Mouse (Mus musculus): ENCODE results near the gene Ctla4. TPM values are rescaled to one million over a fixed set of nuclear protein-coding genes. Genes with fewer than 3 reads are reported as not detected.

Ctla4 gene
- polyA plus RNA-seq, 1 experiment from 2014 or later: 0.17 TPM

GRCm38 (mm10) chr1:60955186-60955585, 68.4 kb downstream of the Ctla4 start:
- no peak overlapping the region for H3K9ac ChIP-seq (ENCODE audit: low read length)
- WGBS: 97% methylated on average over 3 of the region's 3 CpGs
- no peak overlapping the region for H3K27ac ChIP-seq (replicated peaks; ENCODE audit: low read depth, low read length)
- no peak overlapping the region for H3K4me3 ChIP-seq (ENCODE audit: low read depth, low read length)
- H3K36me3 ChIP-seq (ENCODE audit: control insufficient read depth, insufficient read depth, low read length): no peaks in the 10 kb centered on the region
- H3K4me1 ChIP-seq (ENCODE audit: control insufficient read depth, insufficient read depth, low read length): no peaks in the 10 kb centered on the region
- DNase-seq (ENCODE audit: low spot score) (no peak), ATAC-seq (ENCODE audit: insufficient number of reproducible peaks, low FRiP score, low TSS enrichment, low read depth) (no peak)
- no peaks in the 10 kb centered on the region for H3K27me3 ChIP-seq (ENCODE audit: control insufficient read depth, insufficient read depth, low read length)
- H3K9me3 ChIP-seq (ENCODE audit: control insufficient read depth, low read length): no peaks in the 10 kb centered on the region
- H3K4me2 ChIP-seq (ENCODE audit: low read depth, severe bottlenecking): no peak overlapping the region

GRCm38 (mm10) chr1:60956196-60956595, 69.4 kb downstream of the Ctla4 start:
- Histone ChIP-seq H3K4me2 (ENCODE audit: low read depth, severe bottlenecking) (no peak overlapping the region), H3K9ac (ENCODE audit: low read length) (no peak overlapping the region), H3K27ac (replicated peaks; ENCODE audit: low read depth, low read length) (no peak overlapping the region), H3K4me1 (ENCODE audit: control insufficient read depth, insufficient read depth, low read length) (no peaks in the 10 kb centered on the region), H3K36me3 (ENCODE audit: control insufficient read depth, insufficient read depth, low read length) (no peaks in the 10 kb centered on the region), H3K9me3 (ENCODE audit: control insufficient read depth, low read length) (no peaks in the 10 kb centered on the region), H3K4me3 (ENCODE audit: low read depth, low read length) (no peak overlapping the region), H3K27me3 (ENCODE audit: control insufficient read depth, insufficient read depth, low read length) (no peaks in the 10 kb centered on the region)
- DNase-seq (ENCODE audit: low spot score): no peak
- ATAC-seq (ENCODE audit: insufficient number of reproducible peaks, low FRiP score, low TSS enrichment, low read depth): no peak
- WGBS: 84% methylated on average over 6 of the region's 6 CpGs

DNA sequence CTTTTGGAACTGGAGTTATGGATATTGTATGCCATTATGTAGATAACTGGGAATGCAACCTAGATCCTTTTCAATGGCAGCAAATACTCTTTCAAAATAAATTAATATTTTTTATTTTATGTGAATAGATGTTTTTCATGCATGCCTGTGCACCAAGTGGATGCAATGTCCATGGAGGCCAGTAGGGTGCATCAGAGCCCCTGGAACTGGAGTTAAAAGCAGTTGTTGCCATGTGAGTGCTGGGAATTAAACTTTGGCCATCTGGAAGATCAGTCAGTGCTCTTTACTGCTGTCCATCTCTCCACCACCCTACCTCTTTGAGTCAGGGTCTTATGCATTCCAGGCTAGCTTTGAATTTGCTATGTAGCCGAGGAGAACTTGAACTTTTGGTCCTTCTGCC, 71.5 kb downstream of the Ctla4 start:
- WGBS: 82% methylated on average over 1 of the region's 1 CpGs
- H3K9me3 ChIP-seq (ENCODE audit: control insufficient read depth, low read length): no peaks in the 10 kb centered on the region
- no peaks in the 10 kb centered on the region for H3K36me3 ChIP-seq (ENCODE audit: control insufficient read depth, insufficient read depth, low read length)
- H3K4me3 ChIP-seq (ENCODE audit: low read depth, low read length): no peak overlapping the region
- H3K27ac ChIP-seq (replicated peaks; ENCODE audit: low read depth, low read length): no peak overlapping the region
- H3K27me3 ChIP-seq (ENCODE audit: control insufficient read depth, insufficient read depth, low read length): no peaks in the 10 kb centered on the region
- no peak overlapping the region for H3K4me2 ChIP-seq (ENCODE audit: low read depth, severe bottlenecking)
- DNase-seq (ENCODE audit: low spot score) (no peak), ATAC-seq (ENCODE audit: insufficient number of reproducible peaks, low FRiP score, low TSS enrichment, low read depth) (no peak)
- H3K9ac ChIP-seq (ENCODE audit: low read length): no peak overlapping the region
- no peaks in the 10 kb centered on the region for H3K4me1 ChIP-seq (ENCODE audit: control insufficient read depth, insufficient read depth, low read length)

DNA sequence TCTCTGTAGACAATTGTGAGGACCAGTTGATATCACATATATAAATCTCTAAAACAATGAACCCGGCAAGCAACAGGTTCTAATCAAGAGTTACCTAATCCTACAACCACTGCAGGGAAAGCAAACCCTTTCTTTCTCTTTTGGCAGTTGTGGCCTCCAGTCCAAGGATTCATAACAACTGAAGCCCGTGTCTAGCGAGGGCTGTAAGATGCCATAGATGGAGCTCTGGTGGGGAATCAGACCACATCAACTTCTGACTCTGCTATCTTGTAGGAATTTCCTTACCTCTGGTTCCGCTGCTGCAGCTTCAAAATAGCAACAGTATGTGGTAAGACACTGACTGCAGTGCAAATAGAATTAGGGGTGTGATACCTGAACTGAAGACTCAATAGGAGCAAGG, 72.4 kb downstream of the Ctla4 start:
- no peak overlapping the region for H3K4me2 ChIP-seq (ENCODE audit: low read depth, severe bottlenecking)
- WGBS: 89% methylated on average over 4 of the region's 4 CpGs
- no peaks in the 10 kb centered on the region for H3K9me3 ChIP-seq (ENCODE audit: control insufficient read depth, low read length)
- no peak overlapping the region for H3K27ac ChIP-seq (replicated peaks; ENCODE audit: low read depth, low read length)
- H3K4me1 ChIP-seq (ENCODE audit: control insufficient read depth, insufficient read depth, low read length): no peaks in the 10 kb centered on the region
- H3K9ac ChIP-seq (ENCODE audit: low read length): no peak overlapping the region
- H3K36me3 ChIP-seq (ENCODE audit: control insufficient read depth, insufficient read depth, low read length): no peaks in the 10 kb centered on the region
- ATAC-seq (ENCODE audit: insufficient number of reproducible peaks, low FRiP score, low TSS enrichment, low read depth): no peak
- H3K27me3 ChIP-seq (ENCODE audit: control insufficient read depth, insufficient read depth, low read length): no peaks in the 10 kb centered on the region
- no peak overlapping the region for H3K4me3 ChIP-seq (ENCODE audit: low read depth, low read length)
- no peak for DNase-seq (ENCODE audit: low spot score)

GRCm38 (mm10) chr1:60960451-60960850, 73.7 kb downstream of the Ctla4 start:
- no peaks in the 10 kb centered on the region for H3K27me3 ChIP-seq (ENCODE audit: control insufficient read depth, insufficient read depth, low read length)
- no peak for DNase-seq (ENCODE audit: low spot score)

DNA sequence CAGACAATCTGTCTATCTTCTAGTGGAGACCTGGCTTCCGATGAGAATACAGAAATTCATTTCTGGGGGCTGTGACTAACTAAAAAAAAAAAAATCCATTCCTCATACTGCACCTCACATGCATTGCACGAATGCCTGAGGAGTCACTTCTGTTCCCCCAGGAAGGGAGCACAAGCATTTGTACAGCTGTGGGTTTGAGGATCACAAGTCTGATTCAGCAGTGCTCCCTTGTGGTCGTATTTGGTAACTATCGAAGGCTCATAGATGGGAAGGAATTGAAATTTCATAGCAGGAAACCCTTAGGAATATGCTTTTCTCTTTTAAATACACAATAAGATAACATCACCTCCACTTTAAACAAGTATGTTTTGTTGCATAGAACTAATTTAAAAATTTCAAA, 74.3 kb downstream of the Ctla4 start:
- H3K4me2 ChIP-seq (ENCODE audit: low read depth, severe bottlenecking): no peak overlapping the region
- ATAC-seq (ENCODE audit: insufficient number of reproducible peaks, low FRiP score, low TSS enrichment, low read depth): no peak
- H3K9me3 ChIP-seq (ENCODE audit: control insufficient read depth, low read length): no peaks in the 10 kb centered on the region
- no peak overlapping the region for H3K27ac ChIP-seq (replicated peaks; ENCODE audit: low read depth, low read length)
- H3K9ac ChIP-seq (ENCODE audit: low read length): no peak overlapping the region
- peak; percentile 72 for DNase-seq (ENCODE audit: low spot score)
- H3K27me3 ChIP-seq (ENCODE audit: control insufficient read depth, insufficient read depth, low read length): no peaks in the 10 kb centered on the region
- no peaks in the 10 kb centered on the region for H3K4me1 ChIP-seq (ENCODE audit: control insufficient read depth, insufficient read depth, low read length)
- no peaks in the 10 kb centered on the region for H3K36me3 ChIP-seq (ENCODE audit: control insufficient read depth, insufficient read depth, low read length)
- no peak overlapping the region for H3K4me3 ChIP-seq (ENCODE audit: low read depth, low read length)
- WGBS: 32% methylated on average over 4 of the region's 4 CpGs

More at GRCm38 (mm10) chr1:60960451-60960850, 73.7 kb downstream of the Ctla4 start:
- Histone ChIP-seq H3K4me3 (ENCODE audit: low read depth, low read length) (no peak overlapping the region), H3K4me1 (ENCODE audit: control insufficient read depth, insufficient read depth, low read length) (no peaks in the 10 kb centered on the region), H3K9me3 (ENCODE audit: control insufficient read depth, low read length) (no peaks in the 10 kb centered on the region), H3K27ac (replicated peaks; ENCODE audit: low read depth, low read length) (no peak overlapping the region), H3K9ac (ENCODE audit: low read length) (no peak overlapping the region), H3K4me2 (ENCODE audit: low read depth, severe bottlenecking) (no peak overlapping the region), H3K36me3 (ENCODE audit: control insufficient read depth, insufficient read depth, low read length) (no peaks in the 10 kb centered on the region)
- 81% methylated on average over 11 of the region's 11 CpGs for WGBS
- ATAC-seq (ENCODE audit: insufficient number of reproducible peaks, low FRiP score, low TSS enrichment, low read depth): no peak

DNA sequence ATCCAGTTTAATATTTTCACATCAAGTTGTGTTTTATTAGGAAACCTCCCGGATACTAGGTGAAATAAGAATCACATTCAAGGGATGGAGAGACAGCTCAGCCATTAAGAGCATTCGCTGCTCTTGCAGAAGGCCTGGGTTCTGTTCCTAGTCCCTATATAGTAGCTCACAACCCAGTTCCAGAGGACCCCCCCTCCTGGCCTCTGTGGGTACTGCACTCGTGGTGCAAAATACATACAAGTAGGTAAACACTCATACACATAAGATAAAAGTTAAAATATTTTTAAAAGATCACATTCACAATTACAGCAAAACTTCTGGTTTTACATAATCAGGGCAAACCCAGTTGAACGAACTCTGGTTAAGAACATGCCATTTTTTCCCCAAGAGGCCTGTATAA, 75.3 kb downstream of the Ctla4 start:
- Histone ChIP-seq H3K27ac (replicated peaks; ENCODE audit: low read depth, low read length) (no peak overlapping the region), H3K4me2 (ENCODE audit: low read depth, severe bottlenecking) (no peak overlapping the region), H3K4me3 (ENCODE audit: low read depth, low read length) (no peak overlapping the region), H3K4me1 (ENCODE audit: control insufficient read depth, insufficient read depth, low read length) (no peaks in the 10 kb centered on the region), H3K27me3 (ENCODE audit: control insufficient read depth, insufficient read depth, low read length) (no peaks in the 10 kb centered on the region), H3K9me3 (ENCODE audit: control insufficient read depth, low read length) (no peaks in the 10 kb centered on the region), H3K9ac (ENCODE audit: low read length) (no peak overlapping the region), H3K36me3 (ENCODE audit: control insufficient read depth, insufficient read depth, low read length) (no peaks in the 10 kb centered on the region)
- WGBS: 87% methylated on average over 4 of the region's 4 CpGs
- no peak for ATAC-seq (ENCODE audit: insufficient number of reproducible peaks, low FRiP score, low TSS enrichment, low read depth)
- DNase-seq (ENCODE audit: low spot score): no peak

Other genes with a start within 250 kb of the Ctla4 start
- 0.09 and 0.15 TPM in 2 replicates for gene Cd28, start 170.2 kb upstream of the Ctla4 start, polyA plus RNA-seq (2014; fragmentation: Nextera tagmentation; extraction: Ambion mirVana)
- 0.07 and 0.33 TPM in 2 replicates for gene Icos, start 90.9 kb downstream of the Ctla4 start, polyA plus RNA-seq (2014; fragmentation: Nextera tagmentation; extraction: Ambion mirVana)